ENCODE assay signal across 15 mouse cellular contexts in the genomic region with DNA sequence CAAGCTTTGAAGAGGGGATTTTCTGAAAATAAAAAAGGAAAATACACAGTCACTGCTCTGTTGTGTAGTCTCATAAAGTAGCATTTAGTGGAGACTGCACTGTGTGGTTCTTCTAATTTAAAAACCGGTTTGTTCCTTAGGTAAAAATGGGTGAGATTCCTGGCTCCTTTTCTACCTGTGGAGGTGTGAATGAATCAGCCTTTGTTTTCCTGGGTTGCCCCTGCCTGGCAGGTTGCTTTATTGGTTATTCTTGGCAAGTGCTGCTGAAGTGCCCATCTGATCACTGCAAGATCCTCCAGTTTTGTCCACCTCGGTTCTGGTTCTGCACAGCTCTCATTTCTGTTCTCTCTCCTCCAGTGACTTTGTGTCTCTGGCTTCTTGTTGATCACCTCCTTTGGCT.
DNase-seq lines count a peak whose midpoint lies in the region; ATAC-seq lines count a peak whose summit lies in the region.
"Had no signal": no experiment of that assay in that cellular context is flagged by ENCODE, and none has a peak within 500 bp of the region (broad histone marks: within the 10 kb centered on the region; RNA-seq: fewer than 3 reads in every experiment).

No protein-coding gene starts in this region.

- 53% methylated on average over 2 of the region's 2 CpGs for WGBS in hindbrain, embryonic 10.5 days
- WGBS in hindbrain, embryonic 12.5 days, result 42% methylated on average over 2 of the region's 2 CpGs
- 22% methylated on average over 2 of the region's 2 CpGs for WGBS in midbrain, embryonic 13.5 days

- H3K9me3 ChIP-seq in hindbrain, embryonic 10.5 days, result no peaks in the 10 kb centered on the region
- no peaks in the 10 kb centered on the region for H3K9me3 ChIP-seq in hindbrain, embryonic 12.5 days (replicated peaks)
- no peaks in the 10 kb centered on the region for H3K9me3 ChIP-seq in midbrain, embryonic 13.5 days
- H3K9me3 ChIP-seq: embryonic facial prominence, embryonic 12.5 days; heart, embryonic 13.5 days; neural tube, embryonic 12.5 days had no signal

- no peak overlapping the region for H3K9ac ChIP-seq in hindbrain, embryonic 12.5 days
- no peak overlapping the region for H3K9ac ChIP-seq in midbrain, embryonic 13.5 days (replicated peaks)
- H3K9ac ChIP-seq: embryonic facial prominence, embryonic 12.5 days; heart, embryonic 13.5 days; neural tube, embryonic 12.5 days had no signal

- intact Hi-C loops in left cerebral cortex, postnatal 10 days (cut with DNase I), result loop anchor here (10.0 kb wide), 1 partner anchor 131 kb away; a partner anchor contains a TSS

- no peak overlapping the region for H3K4me2 ChIP-seq in hindbrain, embryonic 12.5 days (replicated peaks)
- H3K4me2 ChIP-seq in midbrain, embryonic 13.5 days (replicated peaks), result peak overlapping the region; percentile 30
- H3K4me2 ChIP-seq: embryonic facial prominence, embryonic 12.5 days; heart, embryonic 13.5 days; neural tube, embryonic 12.5 days had no signal

- H3K27ac ChIP-seq in hindbrain, embryonic 10.5 days, result 0 out of 2 replicates have a peak overlapping the region, but pooled peaks have one; percentile 3
- H3K27ac ChIP-seq in hindbrain, embryonic 12.5 days, result no peak overlapping the region
- peak overlapping the region; percentile 67 for H3K27ac ChIP-seq in midbrain, embryonic 13.5 days
- H3K27ac ChIP-seq: embryonic facial prominence, embryonic 12.5 days; gastrocnemius, adult 2 months; heart, embryonic 13.5 days; neural tube, embryonic 12.5 days had no signal

- no peak overlapping the region for H3K4me3 ChIP-seq in hindbrain, embryonic 10.5 days
- no peak overlapping the region for H3K4me3 ChIP-seq in hindbrain, embryonic 12.5 days
- H3K4me3 ChIP-seq in midbrain, embryonic 13.5 days (replicated peaks), result no peak overlapping the region
- H3K4me3 ChIP-seq: embryonic facial prominence, embryonic 12.5 days; gastrocnemius, adult 2 months; heart, embryonic 13.5 days; neural tube, embryonic 12.5 days had no signal

- DNase-seq in hindbrain, embryonic 10.5 days (ENCODE audit: low spot score), result no peak
- DNase-seq in cerebellum, adult 18-20 months, result peak; percentile 56 to 59
- DNase-seq in fat pad, adult 2 months (ENCODE audit: extremely low read depth, low read depth, low spot score), result peak; percentile 54
- DNase-seq in kidney, postnatal 10 days, result no peak
- DNase-seq in right cerebral cortex, postnatal 4 days, result no peak
- no peak for DNase-seq in left cerebral cortex, postnatal 10 days (ENCODE audit: extremely low spot score in 1 of 2, low spot score in 2 of 2)
- DNase-seq: gastrocnemius, adult 2 months; kidney, postnatal 14 days; thymus, postnatal 36 days had no signal

- H3K27me3 ChIP-seq in hindbrain, embryonic 10.5 days (ENCODE audit: insufficient read depth, poor library complexity, severe bottlenecking), result no peaks in the 10 kb centered on the region
- H3K27me3 ChIP-seq in hindbrain, embryonic 12.5 days, result no peaks in the 10 kb centered on the region
- H3K27me3 ChIP-seq in midbrain, embryonic 13.5 days, result no peaks in the 10 kb centered on the region
- H3K27me3 ChIP-seq: embryonic facial prominence, embryonic 12.5 days; heart, embryonic 13.5 days; neural tube, embryonic 12.5 days had no signal

- no peak for ATAC-seq in hindbrain, embryonic 12.5 days (ENCODE audit: low FRiP score)
- peak; percentile 53 for ATAC-seq in midbrain, embryonic 13.5 days
- ATAC-seq: inflammation-experienced regulatory T-cells, adult 6 months had no signal

- no peaks in the 10 kb centered on the region for H3K36me3 ChIP-seq in hindbrain, embryonic 10.5 days
- no peaks in the 10 kb centered on the region for H3K36me3 ChIP-seq in hindbrain, embryonic 12.5 days
- no peaks in the 10 kb centered on the region for H3K36me3 ChIP-seq in midbrain, embryonic 13.5 days
- H3K36me3 ChIP-seq: embryonic facial prominence, embryonic 12.5 days; heart, embryonic 13.5 days; neural tube, embryonic 12.5 days had no signal

- peaks cover 20% of the 10 kb centered on the region for H3K4me1 ChIP-seq in hindbrain, embryonic 10.5 days (replicated peaks)
- peaks cover 21% of the 10 kb centered on the region for H3K4me1 ChIP-seq in hindbrain, embryonic 12.5 days
- H3K4me1 ChIP-seq in midbrain, embryonic 13.5 days (replicated peaks), result peaks cover 26% of the 10 kb centered on the region
- H3K4me1 ChIP-seq: embryonic facial prominence, embryonic 12.5 days; heart, embryonic 13.5 days had no signal

Comparison
In these comparisons a context has a peak if more than half of its experiments do, and no peak if none do; other contexts are left out.
1. DNase-seq: peak in cerebellum, adult 18-20 months (2 of 2) and fat pad, adult 2 months (single experiment); none in hindbrain, embryonic 10.5 days (single experiment), kidney, postnatal 10 days (single experiment), right cerebral cortex, postnatal 4 days (single experiment) and left cerebral cortex, postnatal 10 days (0 of 2).